Comparison of ENCODE assay signal across 15 mouse cellular contexts in the genomic region with DNA sequence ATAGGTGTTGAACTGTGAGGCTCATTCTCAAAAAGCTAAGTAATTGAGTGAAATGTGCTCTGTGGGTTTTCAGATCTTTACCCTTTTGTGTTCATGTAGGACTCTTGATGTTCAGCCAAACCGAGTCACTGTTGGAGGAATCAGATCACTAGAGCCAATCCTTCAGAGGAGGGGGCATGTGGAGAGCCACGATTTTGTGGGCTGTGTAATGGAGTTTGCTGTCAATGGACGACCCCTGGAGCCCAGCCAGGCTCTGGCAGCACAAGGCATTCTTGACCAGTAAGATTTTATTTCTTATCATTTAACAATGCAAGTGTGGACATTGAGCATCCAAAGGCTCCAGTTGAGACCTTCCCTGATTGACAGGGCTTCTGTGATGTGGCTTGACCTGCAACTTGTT.
"Had no signal": no experiment of that assay in that cellular context is flagged by ENCODE, and none has a peak within 500 bp of the region (broad histone marks: within the 10 kb centered on the region; RNA-seq: fewer than 3 reads in every experiment).

No protein-coding gene starts in this region.

- ATAC-seq: midbrain, embryonic 13.5 days; midbrain, embryonic 15.5 days had no signal

- H3K27ac ChIP-seq: midbrain, embryonic 10.5 days; midbrain, embryonic 13.5 days; midbrain, embryonic 15.5 days; neural tube, embryonic 12.5 days; stomach, embryonic 15.5 days; stomach, postnatal 0 days had no signal

- H3K36me3 ChIP-seq: stomach, embryonic 15.5 days had no signal

- H3K27me3 ChIP-seq: midbrain, embryonic 13.5 days; midbrain, embryonic 15.5 days; neural tube, embryonic 12.5 days; stomach, embryonic 15.5 days had no signal

- DNase-seq: lung, adult 18-20 months; lung, embryonic 14.5 days; lung, postnatal 10 days; lung, postnatal 4 days; right cerebral cortex, postnatal 14 days; thymus, adult 2 months; thymus, postnatal 25 days; thymus, postnatal 4 days had no signal

- H3K4me3 ChIP-seq: midbrain, embryonic 10.5 days; midbrain, embryonic 13.5 days; midbrain, embryonic 15.5 days; myocyte; neural tube, embryonic 12.5 days; stomach, embryonic 15.5 days had no signal

- H3K4me1 ChIP-seq: midbrain, embryonic 10.5 days; midbrain, embryonic 13.5 days; midbrain, embryonic 15.5 days; neural tube, embryonic 12.5 days; stomach, embryonic 15.5 days had no signal

- H3K9me3 ChIP-seq: midbrain, embryonic 10.5 days; midbrain, embryonic 13.5 days; midbrain, embryonic 15.5 days; neural tube, embryonic 12.5 days; stomach, embryonic 15.5 days had no signal
